Mouse (Mus musculus): ENCODE results near the gene Gdi1. TPM values are rescaled to one million over a fixed set of nuclear protein-coding genes. Genes with fewer than 3 reads are reported as not detected.

The Gdi1 gene
- 29.7 and 52.2 TPM in 2 replicates for polyA plus RNA-seq (2012; ENCODE audit: low replicate concordance)

GRCm38 (mm10) chrX:74304867-74305700 is at the start of gene Gdi1:
TSS of gene Gdi1 (plus strand) at chrX:74304998.

GRCm38 (mm10) chrX:74270062-74270901 is 34.5 kb upstream of the Gdi1 start, which contains the start of gene Rpl10:
TSS of gene Rpl10 (plus strand) at chrX:74270812.

DNA sequence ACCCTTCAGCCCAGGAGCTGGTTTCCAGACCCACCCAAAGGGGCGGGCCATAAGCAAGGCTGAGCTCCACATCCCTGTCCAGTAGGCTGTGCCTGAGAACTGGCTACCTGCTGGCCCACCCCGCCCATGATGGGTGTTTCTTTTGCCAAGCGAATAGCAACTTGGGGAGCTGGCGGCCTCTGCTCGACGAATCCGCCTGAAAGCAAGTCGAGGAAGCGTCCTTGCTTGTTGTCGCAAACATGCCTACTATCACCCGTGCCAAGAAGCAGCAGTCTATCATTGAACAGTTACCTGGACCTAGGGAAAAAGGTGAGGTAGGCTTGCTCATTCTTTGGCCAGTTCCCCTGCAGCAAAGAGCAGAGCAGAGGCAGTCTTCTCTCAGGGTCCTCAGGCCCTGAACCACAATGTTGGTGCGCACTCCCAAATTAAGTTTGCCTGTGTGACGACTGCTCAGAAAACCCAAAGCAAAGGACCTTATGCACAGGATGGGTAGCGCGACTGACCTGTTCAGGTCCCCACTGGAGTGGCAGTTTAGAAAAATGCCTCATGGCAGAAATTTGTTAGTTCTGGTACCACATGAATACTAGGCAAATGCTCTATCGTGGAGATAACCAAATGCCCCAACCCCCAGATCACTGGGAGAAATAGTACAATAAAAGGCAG is 22.9 kb upstream of the Gdi1 start, which contains the start of the genes Taz and Dnase1l1:
Gene Taz (plus strand): TSS at position 181 of the 663 bp plus-strand sequence.
Gene Dnase1l1 (minus strand): TSS at position 606 of the 663 bp plus-strand sequence.

DNA sequence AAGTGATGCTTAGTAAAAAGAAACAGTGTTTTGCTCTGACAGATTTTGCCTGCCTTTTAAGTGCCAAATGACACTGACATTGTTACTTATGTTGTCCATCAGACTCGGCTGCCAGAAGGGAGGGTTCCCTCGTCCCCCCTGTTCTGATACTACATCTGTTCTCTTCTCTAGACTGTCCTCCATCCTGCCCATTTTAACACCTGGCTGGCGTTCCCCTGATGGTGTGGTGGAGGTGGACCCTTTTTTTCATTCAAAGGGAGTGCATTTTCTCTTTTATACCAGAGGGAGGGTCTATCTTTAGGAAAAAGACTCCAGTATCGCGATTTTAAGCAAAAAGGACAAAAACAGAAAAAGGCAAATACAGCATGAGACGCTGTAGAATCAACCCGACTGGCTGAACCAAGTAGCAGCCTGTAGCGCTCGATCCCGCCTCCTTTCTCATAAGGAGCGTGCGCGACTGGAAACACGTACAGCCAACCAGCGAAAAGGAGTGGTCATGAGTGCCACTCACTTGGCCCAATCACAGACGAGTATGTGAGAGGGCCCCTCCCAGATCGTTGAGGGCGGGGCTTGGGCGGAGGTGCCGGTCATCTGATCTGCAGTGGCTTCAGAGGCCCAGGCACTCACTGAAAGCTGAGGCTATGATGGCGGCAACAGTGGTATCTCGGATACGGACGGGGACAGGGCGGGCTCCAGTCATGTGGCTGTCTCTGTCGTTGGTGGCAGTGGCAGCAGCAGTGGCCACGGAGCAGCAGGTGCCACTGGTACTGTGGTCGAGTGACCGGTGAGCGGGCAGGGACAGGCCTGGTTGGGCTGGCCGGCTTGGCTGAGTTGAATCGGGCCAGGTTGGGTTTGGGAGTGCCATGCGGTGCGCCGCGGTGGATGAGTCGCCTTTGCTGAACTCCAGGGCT is 8.0 kb upstream of the Gdi1 start, which contains the start of gene Atp6ap1:
Gene Atp6ap1 (plus strand): TSS at position 560 of the 911 bp plus-strand sequence.

DNA sequence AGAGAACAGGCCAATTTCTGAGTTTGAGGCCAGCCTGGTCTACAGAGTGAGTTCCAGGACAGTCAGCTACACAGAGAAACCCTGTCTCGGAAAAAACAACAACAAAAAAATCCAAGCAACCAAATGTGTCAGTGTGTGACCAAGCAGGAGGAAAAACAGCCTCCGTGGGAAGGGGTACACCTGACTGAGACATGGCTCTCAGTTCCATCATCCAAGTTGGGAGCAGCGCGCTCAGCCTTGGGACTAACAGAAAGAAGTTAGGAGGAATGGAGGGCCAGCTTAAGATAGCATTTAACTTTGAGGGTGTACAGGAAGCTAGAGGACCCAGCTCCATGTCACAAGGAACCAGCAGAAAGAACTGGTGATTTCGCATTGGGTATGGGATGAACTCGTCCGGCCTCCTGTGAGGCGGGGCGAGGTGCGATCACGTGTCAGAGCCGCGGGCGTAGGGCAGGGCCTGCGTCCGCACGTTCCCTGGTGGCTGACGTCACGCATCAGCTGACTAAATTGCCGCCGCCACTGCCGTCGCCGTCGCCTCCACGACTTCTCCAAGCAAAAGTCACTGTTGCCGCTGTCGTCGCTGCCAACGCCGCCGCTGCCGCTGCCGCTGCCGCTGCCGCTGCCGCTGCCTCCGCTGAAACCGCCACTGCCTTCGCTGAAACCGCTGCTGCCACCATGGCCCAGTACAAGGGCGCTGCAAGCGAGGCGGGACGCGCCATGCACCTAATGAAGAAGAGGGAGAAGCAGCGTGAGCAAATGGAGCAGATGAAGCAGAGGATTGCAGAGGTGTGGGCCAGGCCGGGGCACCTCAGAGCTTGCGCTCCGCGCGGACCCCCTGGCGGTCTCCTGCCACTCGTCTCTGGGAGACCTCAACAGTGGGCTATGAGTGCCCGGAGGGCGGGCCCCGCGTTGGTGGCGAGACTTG is 8.0 kb downstream of the Gdi1 start, which contains the start of gene Fam50a:
Gene Fam50a (plus strand): TSS at position 494 of the 925 bp plus-strand sequence.

DNA sequence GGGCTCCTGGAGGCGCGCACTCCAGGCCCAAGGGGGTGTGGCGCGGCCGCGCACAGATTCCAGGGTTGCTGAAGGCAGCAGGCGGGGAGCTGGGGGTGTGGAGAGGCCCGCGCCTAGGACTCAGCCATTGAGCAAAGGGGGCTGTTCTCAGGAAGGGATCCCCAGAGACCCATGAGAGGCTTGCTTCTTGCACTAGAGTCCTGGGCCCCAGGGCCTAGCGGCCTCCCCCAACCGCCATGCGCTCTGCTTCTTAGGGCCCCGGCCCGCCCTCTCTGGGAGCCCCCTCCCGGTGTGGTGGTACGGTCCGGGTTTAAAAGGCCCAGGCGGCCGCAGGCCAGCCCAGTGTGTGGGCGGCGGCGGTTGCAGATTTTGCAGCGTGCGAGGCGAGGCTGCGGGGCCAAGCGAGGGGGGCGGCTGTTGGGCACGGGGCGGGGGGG is 23.9 kb downstream of the Gdi1 start, which contains the start of gene Plxna3:
Gene Plxna3 (plus strand): TSS at position 342 of the 437 bp plus-strand sequence.

DNA sequence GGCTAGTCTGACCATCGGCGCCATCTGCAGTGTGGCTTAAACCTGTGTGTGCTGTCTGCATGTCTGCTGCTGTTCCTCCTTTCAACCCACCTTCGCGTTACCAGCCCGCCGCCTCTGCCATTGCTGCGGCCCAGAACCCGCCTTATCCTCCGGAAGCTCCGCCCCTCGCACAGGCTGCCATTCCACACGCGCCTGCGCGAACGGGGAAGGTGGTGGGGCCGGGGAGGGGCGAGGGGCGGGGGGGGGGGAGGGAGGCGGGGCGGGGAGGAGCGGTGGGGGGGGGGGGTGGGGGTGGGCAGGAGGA is 48.6 kb downstream of the Gdi1 start, which contains the start of gene Lage3:
Gene Lage3 (minus strand): TSS at position 152 of the 304 bp plus-strand sequence.

Other genes starting within 250 kb of the Gdi1 start
- gene Opn1mw, start 177.5 kb upstream of the Gdi1 start, polyA plus RNA-seq (2012; ENCODE audit: low replicate concordance) = not detected in 2 replicates
- 27.3 and 47.4 TPM in 2 replicates for gene Mecp2, start 169.6 kb upstream of the Gdi1 start, polyA plus RNA-seq (2012; ENCODE audit: low replicate concordance)
- not detected in 2 replicates for gene Tex28, start 137.2 kb upstream of the Gdi1 start, polyA plus RNA-seq (2012; ENCODE audit: low replicate concordance)
- not detected in 2 replicates for gene Tktl1, start 127.7 kb upstream of the Gdi1 start, polyA plus RNA-seq (2012; ENCODE audit: low replicate concordance)
- gene Flna, start 55.2 kb upstream of the Gdi1 start, polyA plus RNA-seq (2012; ENCODE audit: low replicate concordance) = 42.2 and 77.0 TPM in 2 replicates
- gene Emd, start 50.3 kb upstream of the Gdi1 start, polyA plus RNA-seq (2012; ENCODE audit: low replicate concordance) = 14.2 and 47.5 TPM in 2 replicates
- gene Rpl10, start 34.2 kb upstream of the Gdi1 start, polyA plus RNA-seq (2012; ENCODE audit: low replicate concordance) = 109 and 533 TPM in 2 replicates
- gene Taz, start 23.1 kb upstream of the Gdi1 start, polyA plus RNA-seq (2012; ENCODE audit: low replicate concordance) = 33.1 and 36.6 TPM in 2 replicates
- gene Dnase1l1, start 22.7 kb upstream of the Gdi1 start, polyA plus RNA-seq (2012; ENCODE audit: low replicate concordance) = 0.18 and 1.0 TPM in 2 replicates
- 16.9 and 43.6 TPM in 2 replicates for gene Atp6ap1, start 7.9 kb upstream of the Gdi1 start, polyA plus RNA-seq (2012; ENCODE audit: low replicate concordance)
- 8.0 and 12.8 TPM in 2 replicates for gene Fam50a, start 8.0 kb downstream of the Gdi1 start, polyA plus RNA-seq (2012; ENCODE audit: low replicate concordance)
- 6.0 and 6.2 TPM in 2 replicates for gene Plxna3, start 24.1 kb downstream of the Gdi1 start, polyA plus RNA-seq (2012; ENCODE audit: low replicate concordance)
- 5.2 and 5.7 TPM in 2 replicates for gene Lage3, start 48.6 kb downstream of the Gdi1 start, polyA plus RNA-seq (2012; ENCODE audit: low replicate concordance)
- 12.5 and 13.6 TPM in 2 replicates for gene Ubl4a, start 68.2 kb downstream of the Gdi1 start, polyA plus RNA-seq (2012; ENCODE audit: low replicate concordance)
- gene Slc10a3, start 68.4 kb downstream of the Gdi1 start, polyA plus RNA-seq (2012; ENCODE audit: low replicate concordance) = 1.8 and 3.0 TPM in 2 replicates
- 3.6 and 6.3 TPM in 2 replicates for gene Fam3a, start 88.3 kb downstream of the Gdi1 start, polyA plus RNA-seq (2012; ENCODE audit: low replicate concordance)
- 8.5 and 10.8 TPM in 2 replicates for gene Ikbkg, start 88.3 kb downstream of the Gdi1 start, polyA plus RNA-seq (2012; ENCODE audit: low replicate concordance)
- 6.0 and 14.2 TPM in 2 replicates for gene G6pdx, start 124.2 kb downstream of the Gdi1 start, polyA plus RNA-seq (2012; ENCODE audit: low replicate concordance)
- not detected in 2 replicates for gene Gm6880, start 176.4 kb downstream of the Gdi1 start, polyA plus RNA-seq (2012; ENCODE audit: low replicate concordance)